Mouse (Mus musculus) CH12.LX (cell line): ENCODE measurements around the gene Nos1. TPM values are rescaled to one million over a fixed set of nuclear protein-coding genes. Genes with fewer than 3 reads are reported as not detected.

Experiments used
- DNase-seq: peaks from one replicate; pipeline ENCODE4 v3.0.0-alpha.2; 2013; ENCODE audit errors: extremely low read depth
- H3K27ac ChIP-seq: 2 replicates; pipeline ENCODE4 v1.5.1; 2012; ENCODE audit warnings: low read depth, mild to moderate bottlenecking, control low read depth, moderate library complexity; ENCODE audit not compliant: insufficient read depth
- H3K27me3 ChIP-seq: replicated peaks from 2 replicates; pipeline ENCODE3; 2012; ENCODE audit warnings: inconsistent platforms
- H3K36me3 ChIP-seq, 2 experiments: replicated peaks in 1 of 2; 2 replicates each; pipeline versions ENCODE3 to v1.6.1; 2012; ENCODE audit warnings: inconsistent platforms in 1 of 2, low read length in 1 of 2, mild to moderate bottlenecking in 1 of 2, mixed read lengths in 1 of 2, moderate library complexity in 1 of 2; ENCODE audit not compliant: control insufficient read depth in 1 of 2, insufficient read depth in 1 of 2
- H3K4me1 ChIP-seq, 2 experiments: 2 replicates each; pipeline ENCODE4 v1.6.1; 2012; ENCODE audit warnings: inconsistent platforms in 1 of 2, moderate library complexity in 1 of 2; ENCODE audit not compliant: insufficient read depth in 2 of 2, control insufficient read depth in 1 of 2
- H3K4me2 ChIP-seq: 2 replicates; pipeline ENCODE4 v1.6.1; 2012; ENCODE audit warnings: low read depth, mild to moderate bottlenecking, control low read depth; ENCODE audit not compliant: poor library complexity, insufficient read depth, severe bottlenecking
- H3K4me3 ChIP-seq, 3 experiments: fragments of 150-350 bp in 1 of 3; sonication (generic) in 1 of 3; replicated peaks in 1 of 3; 2 replicates each; pipeline versions ENCODE3 to v1.5.1; 2011 to 2012; ENCODE audit warnings: low read depth in 2 of 3, low read length in 2 of 3, mild to moderate bottlenecking in 2 of 3, moderate library complexity in 2 of 3, control low read depth in 1 of 3, improper control_type of control experiment in 1 of 3, inconsistent platforms in 1 of 3, mixed read lengths in 1 of 3; ENCODE audit not compliant: poor library complexity in 1 of 3
- H3K79me2 ChIP-seq: replicated peaks from 2 replicates; pipeline ENCODE4 v1.6.1; 2012; ENCODE audit warnings: mild to moderate bottlenecking, moderate library complexity; ENCODE audit not compliant: control insufficient read depth, poor library complexity, insufficient read depth, severe bottlenecking; ENCODE audit errors: extremely low read depth
- H3K9ac ChIP-seq: 2 replicates; pipeline ENCODE4 v1.6.1; 2012; ENCODE audit warnings: low read depth, mild to moderate bottlenecking, control low read depth, moderate library complexity; ENCODE audit not compliant: insufficient read depth
- H3K9me3 ChIP-seq: replicated peaks from 2 replicates; pipeline ENCODE3; 2012; ENCODE audit warnings: low read length, inconsistent platforms, mixed read lengths
- CHD1 ChIP-seq: IDR thresholded peaks from 2 replicates; pipeline ENCODE4 v1.6.1; 2012; ENCODE audit warnings: low read depth, low read length, improper control_type of control experiment, inconsistent platforms
- ETS1 ChIP-seq: conservative IDR thresholded peaks from 2 replicates; pipeline ENCODE4 v1.6.1; 2012; ENCODE audit warnings: low read depth, mild to moderate bottlenecking, inconsistent platforms, low read length, improper control_type of control experiment, moderate library complexity
- GABPA ChIP-seq: IDR thresholded peaks from 2 replicates; pipeline ENCODE4 v1.6.1; 2012; ENCODE audit warnings: low read depth, low read length, improper control_type of control experiment, inconsistent platforms; ENCODE audit not compliant: insufficient replicate concordance
- HCFC1 ChIP-seq: IDR thresholded peaks from 2 replicates; pipeline ENCODE4 v1.6.1; 2012; ENCODE audit warnings: low read depth, mild to moderate bottlenecking, inconsistent platforms, low read length, improper control_type of control experiment
- MAX ChIP-seq: IDR thresholded peaks from 2 replicates; pipeline ENCODE4 v1.6.1; 2011; ENCODE audit warnings: low read length, improper control_type of control experiment
- MEF2A ChIP-seq: IDR thresholded peaks from 2 replicates; pipeline ENCODE4 v1.6.1; 2014; ENCODE audit warnings: low read depth, mild to moderate bottlenecking, inconsistent platforms, low read length, improper control_type of control experiment, borderline replicate concordance
- MXI1 ChIP-seq: IDR thresholded peaks from 2 replicates; pipeline ENCODE4 v1.6.1; 2011; ENCODE audit warnings: mild to moderate bottlenecking, low read depth, low read length, improper control_type of control experiment
- NELFE ChIP-seq: IDR thresholded peaks from 2 replicates; pipeline ENCODE4 v1.6.1; 2011; ENCODE audit warnings: low read depth, low read length, improper control_type of control experiment
- POLR2AphosphoS2 ChIP-seq: IDR thresholded peaks from 2 replicates; pipeline ENCODE4 v1.6.1; 2011; ENCODE audit warnings: low read depth, low read length, improper control_type of control experiment
- RAD21 ChIP-seq: IDR thresholded peaks from 2 replicates; pipeline ENCODE4 v1.6.1; 2011; ENCODE audit warnings: low read depth, mild to moderate bottlenecking, low read length, improper control_type of control experiment, moderate library complexity
- RCOR1 ChIP-seq: conservative IDR thresholded peaks from 2 replicates; pipeline ENCODE4 v1.6.1; 2012; ENCODE audit warnings: low read depth, mild to moderate bottlenecking, inconsistent platforms, low read length, improper control_type of control experiment
- USF1 ChIP-seq: IDR thresholded peaks from 2 replicates; pipeline ENCODE4 v1.6.1; 2014; ENCODE audit warnings: low read depth, mild to moderate bottlenecking, inconsistent platforms, low read length, improper control_type of control experiment
- ZC3H11A ChIP-seq: IDR thresholded peaks from 2 replicates; pipeline ENCODE4 v1.6.1; 2012; ENCODE audit warnings: low read depth, mild to moderate bottlenecking, inconsistent platforms, low read length, improper control_type of control experiment
- ZMIZ1 ChIP-seq: IDR thresholded peaks from 2 replicates; pipeline ENCODE4 v1.6.1; 2012; ENCODE audit warnings: low read depth, mild to moderate bottlenecking, inconsistent platforms, low read length, improper control_type of control experiment
- dilution Hi-C: fragments of 300-500 bp; cut with MboI; formaldehyde crosslinking; loops from 2 replicates; pipeline ENCODE4 v1.14.3; 2020; ENCODE audit warnings: low sequenced_read_pairs; ENCODE audit not compliant: extremely low pct_unique_long_range_greater_than_20kb, extremely low pct_ligation_motif_present
- in situ Hi-C: fragments of 300-500 bp; cut with MboI; formaldehyde crosslinking; loops from 3 replicates; pipeline ENCODE4 v1.14.3; 2019; ENCODE audit warnings: low sequenced_read_pairs, low pct_ligation_motif_present, low pct_unique_long_range_greater_than_20kb, mixed read lengths
- polyA plus RNA-seq: library from polyadenylated mRNA; unstranded; fragments of >175 nt; gene quantifications from 2 replicates; pipeline ENCODE4 v1.2.1, GENCODE M21; 2012; ENCODE audit warnings: low read depth; ENCODE audit not compliant: insufficient read length
- total RNA-seq, 2 experiments: library from RNA; depleted of rRNA; stranded (reverse); fragments of 300-350 nt in 1 of 2; fragments of >200 nt in 1 of 2; gene quantifications; 2 replicates each; pipeline ENCODE4 v1.2.3; 2012 to 2014

The Nos1 gene
- total and polyA plus RNA-seq, 3 experiments: 2.4 to 17.0 (median 5.6) TPM

- dilution Hi-C loops: no loop called here
- Histone ChIP-seq H3K9me3 (no peaks in the 10 kb centered on the region), H3K4me2 (no peak overlapping the region), H3K79me2 (no peaks in the 10 kb centered on the region), H3K4me3 (no peak overlapping the region), H3K27ac (no peak overlapping the region), H3K4me1 (peaks cover 0 to 53% of the 10 kb centered on the region in 2 experiments; a peak in 3 of 4 replicates), H3K27me3 (no peaks in the 10 kb centered on the region), H3K36me3 (no peaks in the 10 kb centered on the region), H3K9ac (no peak overlapping the region)
- DNase-seq: no peak
- in situ Hi-C loops: loop anchor here (5.0 kb wide), 1 partner anchor 33 kb away; no protein-coding TSS in a partner anchor
- TF ChIP-seq HCFC1 (no peak), RAD21 (no peak), USF1 (no peak), ZMIZ1 (no peak), GABPA (no peak), POLR2AphosphoS2 (no peak), MAX (no peak), MXI1 (no peak), MEF2A (no peak), ZC3H11A (no peak), NELFE (no peak), CHD1 (no peak)
Observed at GRCm38 (mm10) chr5:117894050-117894449, 113.2 kb downstream of the Nos1 start.

DNA sequence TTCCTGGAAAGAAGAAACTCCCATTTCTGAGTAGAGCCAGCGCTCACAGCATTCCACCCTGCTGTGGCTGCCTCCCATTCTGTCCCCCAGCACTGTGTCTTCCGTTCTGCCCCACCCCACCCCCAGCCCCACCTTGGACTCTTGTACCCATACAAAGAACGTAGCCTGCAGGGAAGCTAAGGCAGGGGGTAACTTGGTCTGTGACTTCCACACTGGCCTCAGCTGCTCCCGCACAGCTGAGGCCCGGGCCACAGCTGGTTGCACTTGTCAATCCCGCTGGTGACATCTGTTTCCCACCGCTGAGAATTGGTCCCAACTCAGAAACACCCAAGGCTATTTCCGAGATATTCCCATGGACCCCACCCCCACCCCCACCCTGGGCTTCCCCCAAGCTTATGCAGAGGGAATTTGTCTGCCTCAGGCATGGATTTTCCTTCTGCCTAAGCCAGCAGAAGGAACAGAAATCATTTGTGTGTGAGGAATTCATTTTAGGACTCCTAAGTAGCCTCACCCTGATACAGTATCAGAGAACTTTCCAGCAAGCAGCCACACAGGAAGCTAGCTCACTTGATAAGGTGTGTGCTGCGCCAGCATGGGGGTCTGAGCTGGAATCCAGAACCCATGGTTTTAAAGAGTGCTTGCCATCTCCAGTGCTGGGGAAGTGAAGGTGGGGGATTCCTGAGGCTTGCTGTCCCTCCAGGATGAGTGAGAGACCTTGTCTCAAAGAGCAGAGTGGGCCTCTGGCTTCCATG lies 117.4 kb downstream of the Nos1 start:
- no peak overlapping the region for H3K9ac ChIP-seq
- H3K4me2 ChIP-seq: no peak overlapping the region
- H3K4me1 ChIP-seq: peaks cover 9 to 49% of the 10 kb centered on the region in 2 experiments
- H3K79me2 ChIP-seq: no peaks in the 10 kb centered on the region
- H3K27me3 ChIP-seq: no peaks in the 10 kb centered on the region
- no peak overlapping the region for H3K4me3 ChIP-seq
- no peaks in the 10 kb centered on the region for H3K36me3 ChIP-seq
- in situ Hi-C loops: no loop called here
- TF ChIP-seq ETS1 (0 out of 2 replicates have a peak, but pooled peaks have one; percentile 27), RCOR1 (no peak)
- H3K27ac ChIP-seq: no peak overlapping the region
- dilution Hi-C loops: no loop called here
- no peaks in the 10 kb centered on the region for H3K9me3 ChIP-seq
- DNase-seq: no peak
